Mouse (Mus musculus) bone marrow, adult 2 months (tissue): ENCODE results near the gene Rprml.
"Not testable (repeated sequence)": the region's sequence is repeated elsewhere in the genome, so short reads cannot be mapped to it uniquely, and the experiment has no call there.

ENCODE experiments used
- CTCF ChIP-seq: fragments of 200-500 bp; IDR thresholded peaks from 2 replicates; pipeline ENCODE4 v1.5.1; 2011; ENCODE audit warnings: low read length, control low read depth; ENCODE audit not compliant: control insufficient read depth, insufficient read depth
- POLR2A ChIP-seq: fragments of 200-500 bp; IDR thresholded peaks from 2 replicates; pipeline ENCODE4 v1.6.1; 2011; ENCODE audit warnings: low read depth, mild to moderate bottlenecking, control low read depth, low read length, borderline replicate concordance; ENCODE audit not compliant: control insufficient read depth

- TF ChIP-seq CTCF = peak; percentile 68
- not testable (repeated sequence) for TF ChIP-seq POLR2A
Measured at GRCm38 (mm10) chr11:103677042-103677441, 27.7 kb downstream of the Rprml start.
